Mouse (Mus musculus) heart, postnatal 0 days (tissue): ENCODE measurements around the gene Otos.

ENCODE experiments used
- CTCF ChIP-seq: IDR thresholded peaks from 2 replicates; pipeline ENCODE4 v1.5.1; 2016; ENCODE audit warnings: antibody characterized with exemption, control low read depth, low read depth
- EP300 ChIP-seq: IDR thresholded peaks from 2 replicates; pipeline ENCODE4 v1.6.1; 2016; ENCODE audit warnings: antibody characterized with exemption, low read depth

- TF ChIP-seq CTCF (no peak), EP300 (no peak)
Measured at GRCm38 (mm10) chr1:92683151-92683550, 34.5 kb upstream of the Otos start.
